ENCODE assay signal across 6 mouse cellular contexts in genomic region chr3:21479846-21480245, GRCm38 (mm10).
"Had no signal": no experiment of that assay in that cellular context is flagged by ENCODE, and none has a peak within 500 bp of the region (broad histone marks: within the 10 kb centered on the region; RNA-seq: fewer than 3 reads in every experiment).

No protein-coding gene starts in this region.

- H3K4me3 ChIP-seq: limb, embryonic 15.5 days; liver, embryonic 12.5 days; lung, embryonic 15.5 days had no signal

- H3K9ac ChIP-seq: limb, embryonic 15.5 days; liver, embryonic 12.5 days; lung, embryonic 15.5 days had no signal

- H3K27me3 ChIP-seq: limb, embryonic 15.5 days; liver, embryonic 12.5 days; lung, embryonic 15.5 days had no signal

- DNase-seq: thymus, adult 18-20 months had no signal

- H3K4me2 ChIP-seq: limb, embryonic 15.5 days; liver, embryonic 12.5 days; lung, embryonic 15.5 days had no signal

- H3K27ac ChIP-seq: kidney, postnatal 0 days; liver, embryonic 12.5 days had no signal

- H3K36me3 ChIP-seq: limb, embryonic 15.5 days; liver, embryonic 12.5 days; lung, embryonic 15.5 days had no signal

- H3K4me1 ChIP-seq: liver, embryonic 12.5 days had no signal

- H3K9me3 ChIP-seq: limb, embryonic 15.5 days; liver, embryonic 12.5 days; lung, embryonic 15.5 days had no signal

- ATAC-seq: intestine, embryonic 16.5 days; liver, embryonic 12.5 days had no signal
